Mouse (Mus musculus) hematopoietic stem cell, adult 5-6 weeks (primary cell): ENCODE results near the gene Slc35b1. TPM values are rescaled to one million over a fixed set of nuclear protein-coding genes. Genes with fewer than 3 reads are reported as not detected.

Experiments used
- ATAC-seq, 2 experiments: fragments of 125-278 bp in 1 of 2; replicated peaks in 1 of 2; 2 replicates each; pipeline ENCODE4 v1.8.0; 2016 to 2017; ENCODE audit warnings: inconsistent platforms in 2 of 2, mild to moderate bottlenecking in 2 of 2, moderate number of reproducible peaks in 2 of 2, low read depth in 1 of 2, moderate TSS enrichment in 1 of 2; ENCODE audit not compliant: low FRiP score in 2 of 2, poor library complexity in 2 of 2, severe bottlenecking in 2 of 2, insufficient read depth in 1 of 2, low TSS enrichment in 1 of 2
- total RNA-seq: library from RNA; stranded (forward); fragments of 172-1452, 232-1000 nt; gene quantifications from 2 replicates; pipeline ENCODE4 v1.2.3, GENCODE M21; 2017

The Slc35b1 gene
- total RNA-seq, 1 experiment from 2014 or later: 35.8 TPM

DNA sequence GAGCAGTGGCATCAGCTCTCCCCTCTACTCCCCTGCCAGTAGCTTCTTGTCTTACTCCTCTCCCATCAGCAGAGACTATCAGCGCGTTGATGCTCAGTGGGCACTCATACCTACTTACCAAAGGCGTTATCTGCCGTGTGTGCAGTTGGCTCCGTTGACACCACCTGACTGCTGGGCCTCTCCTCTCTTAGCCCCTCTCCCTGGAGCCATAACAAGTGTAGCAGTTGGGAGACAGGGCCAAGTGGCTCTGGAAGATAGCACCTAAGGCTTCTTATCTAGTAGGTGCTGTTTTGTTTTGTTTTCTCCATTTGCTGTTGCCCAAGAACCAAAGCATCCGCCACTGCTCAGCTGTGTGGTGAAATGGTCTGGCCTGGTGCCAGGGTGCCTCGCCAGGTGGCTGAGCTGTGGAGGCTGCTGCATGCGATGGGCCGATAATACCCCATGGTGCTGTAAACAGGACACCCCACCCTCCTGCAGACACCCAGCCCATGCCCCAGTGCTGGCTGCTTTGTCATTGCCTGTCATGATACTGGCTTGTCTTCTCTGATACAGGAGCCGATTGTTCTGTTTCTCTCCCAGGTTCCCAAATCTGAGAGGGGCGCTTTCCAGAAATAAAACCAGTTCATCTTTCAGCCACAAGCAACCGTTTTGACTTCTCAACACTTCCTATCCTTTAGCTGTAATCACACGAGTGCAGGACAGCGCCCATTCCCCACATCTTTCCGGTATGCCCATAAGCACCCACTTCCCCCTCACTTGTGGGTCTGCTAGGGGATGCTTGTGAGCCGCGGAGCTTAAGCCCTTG, 27.8 kb upstream of the Slc35b1 start:
- ATAC-seq: peak; percentile 81 to 82

DNA sequence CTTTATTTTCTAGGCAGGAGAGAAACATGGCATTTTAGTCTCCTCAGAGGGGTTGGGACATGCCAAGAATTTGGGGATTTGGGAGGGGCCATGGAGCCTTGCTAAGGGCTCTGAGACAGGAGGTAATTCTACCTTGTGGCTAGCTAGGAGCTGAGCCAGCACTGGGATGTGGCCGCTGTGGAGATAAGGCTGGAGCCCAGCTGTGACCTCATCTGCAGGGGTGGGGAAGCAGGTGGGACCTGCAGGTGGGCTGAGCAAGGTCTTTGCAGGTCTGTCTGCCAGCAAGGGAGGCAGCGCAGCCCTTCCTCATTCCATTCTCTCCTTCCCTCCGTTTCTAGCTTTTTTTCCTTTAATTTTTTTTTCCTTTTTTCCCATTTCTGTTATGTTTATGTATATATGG, 26.2 kb upstream of the Slc35b1 start:
- no peak for ATAC-seq

DNA sequence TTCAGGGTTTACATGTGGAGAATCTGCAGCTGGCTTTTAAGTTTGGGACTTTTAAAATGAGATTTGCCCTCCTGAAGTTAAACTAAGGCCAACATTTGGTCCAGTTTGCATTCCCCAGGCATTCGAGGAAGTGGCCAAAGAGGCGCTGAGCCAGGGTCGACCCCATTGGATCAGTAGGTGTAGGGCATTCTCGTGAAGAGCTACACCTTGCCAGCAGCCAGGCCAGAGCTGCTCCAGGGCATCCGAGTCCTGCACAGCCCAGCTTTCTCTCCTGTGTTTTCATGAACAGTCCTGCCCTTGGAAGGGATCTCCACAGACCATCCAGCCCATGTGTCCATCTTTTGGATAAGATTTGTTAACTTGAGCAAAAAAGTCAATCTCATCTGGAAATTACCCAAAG, 20.1 kb upstream of the Slc35b1 start:
- no peak for ATAC-seq

DNA sequence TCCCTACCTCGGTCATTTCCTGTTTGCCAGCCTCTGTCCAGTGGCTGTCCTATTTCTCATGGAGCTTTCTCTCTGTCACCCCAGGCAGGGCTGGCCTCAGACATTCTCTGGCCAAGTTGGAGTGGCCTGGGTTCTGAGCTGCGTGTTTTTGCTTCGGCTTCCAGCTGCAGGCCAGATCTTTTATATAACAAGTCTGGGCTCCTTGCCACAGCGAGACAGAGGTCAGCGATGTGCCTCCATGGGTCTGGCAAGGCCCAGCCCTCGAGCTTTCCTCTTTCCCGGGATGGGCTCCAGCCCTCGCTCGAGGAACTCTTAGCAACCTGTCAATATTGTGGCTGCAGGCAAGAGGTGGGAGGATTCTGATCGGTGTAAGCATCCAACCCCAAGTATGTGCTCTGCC, 18.9 kb upstream of the Slc35b1 start:
- no peak for ATAC-seq

DNA sequence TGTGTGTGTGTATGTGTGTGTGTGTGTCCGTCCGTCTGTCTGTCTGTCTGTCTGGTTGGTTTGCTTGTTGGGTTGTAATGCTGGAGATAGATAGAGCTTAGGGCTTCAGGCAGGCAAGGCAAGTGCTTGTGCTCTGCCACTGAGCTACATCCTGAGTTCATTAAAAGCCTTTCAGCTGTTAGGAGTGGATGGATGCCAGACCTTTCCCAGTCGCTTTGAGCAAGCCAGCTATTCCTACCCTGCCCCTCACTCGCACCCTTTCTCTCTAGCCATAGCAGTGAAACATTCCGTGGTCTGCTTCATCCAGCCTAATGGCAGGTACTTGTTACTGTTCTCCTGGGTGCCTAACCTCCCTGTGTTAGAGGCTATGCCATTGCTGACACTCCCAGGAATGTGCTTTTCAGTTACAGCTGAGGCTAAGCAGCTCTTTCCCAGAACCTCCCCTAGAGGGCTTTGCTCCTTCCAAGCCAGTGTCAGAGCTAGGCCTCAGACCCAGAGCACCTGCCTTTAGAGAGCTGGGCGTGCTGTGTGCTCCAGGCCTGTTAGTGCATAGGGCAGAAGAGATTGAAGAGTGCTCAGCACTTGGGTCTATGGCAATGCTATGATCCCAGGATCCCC, 18.1 kb upstream of the Slc35b1 start:
- no peak for ATAC-seq

DNA sequence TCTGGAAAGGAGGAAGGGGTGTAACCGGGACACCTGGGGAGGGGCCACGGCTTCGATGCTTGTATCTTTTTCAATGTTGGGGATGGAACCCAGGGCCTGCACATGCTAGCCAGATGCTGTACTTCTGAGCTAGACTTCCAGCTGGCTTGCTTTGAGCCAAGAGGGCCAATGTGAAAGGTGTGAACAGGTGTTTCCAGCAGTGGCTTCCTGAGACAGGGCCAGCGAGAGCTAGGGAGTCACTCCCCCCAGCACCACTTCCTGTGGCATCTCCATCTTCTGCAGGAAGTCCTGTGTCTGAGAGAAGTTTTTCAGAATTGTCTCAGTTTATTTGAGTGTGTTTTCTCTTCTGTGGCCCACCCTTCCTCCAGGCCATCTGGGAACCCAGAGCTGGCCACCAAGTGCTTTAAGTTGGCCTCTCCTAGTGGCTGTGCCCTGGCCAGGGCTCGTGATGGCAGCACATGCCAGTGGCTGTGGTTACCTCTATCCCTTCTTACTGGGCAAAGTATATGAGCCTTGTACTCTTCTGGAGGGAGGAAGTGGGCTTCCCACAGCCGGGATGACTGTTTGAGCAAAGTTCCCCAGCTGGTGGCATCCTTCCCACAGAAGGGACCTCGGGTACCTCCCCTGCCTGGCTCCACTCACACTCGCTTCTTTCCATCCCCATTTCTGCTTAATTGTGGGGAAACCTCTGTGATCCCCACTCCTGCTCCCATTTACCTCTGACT, 17.3 kb upstream of the Slc35b1 start:
- ATAC-seq: peak; percentile 29 to 37; a peak in 2 of 4 replicates

DNA sequence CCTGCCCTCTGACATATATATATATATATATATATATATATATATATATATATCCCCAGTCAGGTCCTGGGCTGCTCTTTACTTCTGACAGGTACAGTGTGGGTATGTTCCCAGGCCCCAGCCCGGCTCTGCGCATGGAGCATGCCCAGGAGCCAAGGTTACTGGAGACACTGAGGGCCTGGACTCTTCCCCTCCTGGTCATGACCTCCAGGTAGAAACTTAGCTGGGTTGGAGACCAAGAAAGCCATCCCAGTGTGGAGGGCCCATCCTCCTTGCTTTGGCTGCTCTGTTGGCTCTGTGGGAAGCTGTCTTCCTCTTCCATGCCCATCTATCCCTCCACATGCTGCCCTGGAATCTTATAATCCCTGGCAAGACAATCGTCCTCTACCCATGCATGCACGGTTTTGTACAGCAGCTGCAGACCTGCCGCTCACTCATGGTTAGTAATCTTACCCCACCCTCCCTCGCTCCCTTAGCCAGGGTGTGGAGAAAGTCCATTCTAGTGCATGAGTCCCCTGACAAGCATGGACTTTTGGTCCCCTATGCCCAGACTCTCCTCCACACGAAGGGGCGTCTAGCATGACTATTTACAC, 16.2 kb upstream of the Slc35b1 start:
- ATAC-seq: no peak

DNA sequence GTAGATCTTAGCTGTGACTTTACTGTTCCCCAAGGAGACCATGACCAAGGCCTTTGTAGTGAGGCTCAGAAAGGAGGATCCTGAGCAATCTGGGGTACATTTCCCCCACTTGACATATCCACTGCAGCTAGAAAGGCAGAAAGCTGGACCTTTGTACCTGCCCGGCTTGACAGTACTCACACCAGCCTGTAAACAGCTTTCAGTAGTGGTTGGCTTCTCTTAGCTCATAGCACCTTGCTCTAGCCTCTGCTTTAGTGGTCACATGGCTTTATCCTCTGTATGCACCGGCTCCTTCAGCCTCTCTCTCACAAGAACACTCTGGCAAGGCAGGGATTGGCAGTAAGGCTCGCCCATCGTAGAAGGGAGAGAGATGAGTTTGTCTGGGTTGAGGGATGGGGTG, 15.6 kb upstream of the Slc35b1 start:
- ATAC-seq: no peak

DNA sequence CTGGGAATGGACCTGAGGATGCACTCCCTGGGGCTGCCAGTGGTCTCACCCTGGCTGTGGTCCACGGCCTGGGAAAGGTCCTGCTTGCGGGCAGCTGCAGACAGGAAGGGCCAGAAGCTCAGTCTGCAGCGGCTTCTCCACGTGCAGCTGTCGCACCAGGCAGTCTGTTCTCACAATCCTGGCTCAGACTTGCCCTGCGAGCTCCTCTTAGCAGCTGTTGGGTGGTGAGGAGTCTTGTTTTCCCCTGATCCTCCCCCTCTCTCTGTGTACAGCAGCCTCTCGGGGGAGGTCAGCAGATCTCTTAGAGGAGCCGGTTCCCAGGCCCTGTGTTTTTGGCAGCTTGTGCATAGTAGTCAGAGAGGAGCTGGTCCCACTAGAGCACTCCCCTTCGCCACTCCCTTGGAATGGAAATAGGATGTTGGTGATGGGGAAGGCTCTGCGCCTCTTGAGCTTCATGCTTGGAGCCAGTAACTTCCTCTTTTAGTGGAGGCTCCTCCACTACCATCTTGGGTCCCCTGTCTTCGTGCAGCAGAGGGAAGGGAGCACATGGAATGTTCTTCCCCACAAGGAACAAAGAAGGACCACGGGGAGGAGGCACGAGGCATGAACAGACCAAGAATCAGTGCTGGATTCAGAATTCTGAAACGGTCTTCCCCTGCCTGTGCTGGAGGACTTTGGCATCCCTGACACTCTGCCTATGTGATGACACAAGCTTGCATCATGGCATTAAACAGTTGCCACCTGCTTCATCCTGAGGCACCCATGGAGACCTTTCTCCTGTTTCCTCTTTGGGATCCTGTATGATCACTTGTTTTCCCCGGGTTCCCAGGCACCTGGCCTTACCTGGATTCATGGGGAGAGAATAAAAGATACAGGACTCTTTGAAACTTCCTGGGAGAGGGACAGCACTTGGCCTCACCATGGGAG, 14.3 kb upstream of the Slc35b1 start:
- ATAC-seq: peak in 1 of 2 experiments; percentile 26; a peak in 1 of 4 replicates

DNA sequence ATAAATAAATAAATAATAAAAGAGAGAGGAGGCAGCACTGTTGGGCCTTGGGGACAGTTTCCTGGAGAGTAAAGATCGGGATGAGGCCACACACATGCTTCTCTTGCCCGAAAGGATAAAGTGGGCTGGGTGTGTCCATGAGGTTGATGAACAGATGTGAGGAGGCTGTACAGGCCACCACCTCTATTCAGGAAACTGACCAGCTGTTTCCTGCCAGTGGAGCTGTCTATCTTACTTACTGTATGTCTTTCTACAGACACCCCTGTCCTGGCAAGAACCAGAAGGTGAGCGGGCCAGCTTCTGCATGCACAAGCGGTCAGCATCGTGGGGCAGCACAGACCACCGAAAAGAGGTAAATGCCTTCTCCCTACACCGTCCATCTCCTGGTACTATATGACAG, 13.3 kb upstream of the Slc35b1 start:
- no peak for ATAC-seq

DNA sequence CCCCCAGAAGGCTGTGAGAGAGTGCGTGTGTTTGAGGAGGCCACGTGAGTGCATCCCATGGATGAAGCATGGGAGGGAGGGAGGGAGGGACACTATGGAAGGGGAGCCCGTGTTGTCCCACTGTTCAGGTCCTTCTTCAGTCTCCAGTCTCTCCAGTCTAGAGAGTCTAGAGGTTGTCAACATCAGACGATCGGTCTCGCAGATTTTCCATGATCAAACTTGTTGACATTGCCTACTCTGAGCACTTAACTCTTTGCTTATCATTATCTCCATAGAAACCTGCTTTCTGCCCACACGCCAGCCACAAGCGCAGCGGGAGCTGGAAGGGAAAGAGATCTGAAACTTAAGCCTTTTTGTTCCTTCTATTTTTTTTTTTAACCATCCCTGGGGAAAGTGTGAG, 5.6 kb upstream of the Slc35b1 start:
- no peak for ATAC-seq

DNA sequence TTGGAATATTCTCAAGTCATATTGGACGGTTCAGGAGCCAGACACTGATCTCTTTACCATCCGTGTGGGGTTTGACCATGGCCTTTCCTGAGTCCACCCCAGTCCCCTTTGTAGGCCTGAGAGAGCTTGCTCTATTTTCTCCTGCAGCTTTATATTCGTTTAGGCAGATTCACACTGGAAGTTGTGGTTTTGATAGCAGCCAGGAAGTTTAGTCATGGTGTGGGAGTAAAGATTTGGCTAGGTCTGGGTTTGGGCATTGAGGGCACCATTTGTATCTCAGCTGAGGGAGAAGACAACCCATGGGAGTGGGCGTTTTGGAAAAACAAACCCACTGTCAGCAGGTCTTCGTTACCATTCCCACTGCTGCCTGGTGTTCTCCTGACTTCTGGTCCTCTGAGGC, 4.9 kb upstream of the Slc35b1 start:
- ATAC-seq: no peak

DNA sequence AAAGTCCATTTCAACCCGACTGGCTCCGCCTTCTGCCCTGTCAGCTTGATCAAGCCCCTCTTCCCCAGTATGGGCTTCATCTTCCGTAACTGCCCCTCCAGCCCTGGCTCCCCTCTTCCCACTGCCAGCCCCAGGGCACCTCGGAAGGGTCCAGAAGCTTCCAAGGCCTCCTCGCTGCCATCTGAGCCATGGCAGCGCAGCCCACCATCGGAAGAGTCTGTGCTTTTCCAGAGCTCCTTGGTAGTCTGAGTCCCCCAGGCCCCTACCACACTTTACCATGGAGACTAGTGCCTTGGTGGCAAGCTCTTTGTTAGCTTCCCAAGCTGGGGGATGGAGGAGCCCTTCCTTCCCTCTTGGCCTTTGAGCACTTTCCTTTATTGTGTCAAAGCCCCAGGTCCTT, 3.8 kb upstream of the Slc35b1 start:
- ATAC-seq: no peak

DNA sequence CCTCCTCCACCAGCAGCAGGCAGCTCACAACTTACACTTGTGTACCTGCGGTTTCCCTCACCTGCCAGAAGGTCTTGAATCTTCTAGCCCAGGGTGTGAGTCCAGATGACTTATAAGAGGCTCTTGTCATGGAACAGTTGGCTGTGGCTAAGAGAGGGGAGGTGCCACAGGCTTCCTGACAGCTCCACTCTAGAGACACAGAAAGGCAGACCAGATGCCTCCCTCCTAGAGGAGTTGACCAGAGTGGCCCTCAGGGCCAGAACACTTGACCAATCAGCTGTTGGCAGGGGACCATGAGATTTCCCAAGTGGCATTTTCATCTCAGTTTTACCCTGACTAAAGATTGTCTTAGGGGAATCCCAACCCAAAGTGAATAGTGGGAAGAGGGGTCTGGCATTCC, 3.3 kb upstream of the Slc35b1 start:
- no peak for ATAC-seq

DNA sequence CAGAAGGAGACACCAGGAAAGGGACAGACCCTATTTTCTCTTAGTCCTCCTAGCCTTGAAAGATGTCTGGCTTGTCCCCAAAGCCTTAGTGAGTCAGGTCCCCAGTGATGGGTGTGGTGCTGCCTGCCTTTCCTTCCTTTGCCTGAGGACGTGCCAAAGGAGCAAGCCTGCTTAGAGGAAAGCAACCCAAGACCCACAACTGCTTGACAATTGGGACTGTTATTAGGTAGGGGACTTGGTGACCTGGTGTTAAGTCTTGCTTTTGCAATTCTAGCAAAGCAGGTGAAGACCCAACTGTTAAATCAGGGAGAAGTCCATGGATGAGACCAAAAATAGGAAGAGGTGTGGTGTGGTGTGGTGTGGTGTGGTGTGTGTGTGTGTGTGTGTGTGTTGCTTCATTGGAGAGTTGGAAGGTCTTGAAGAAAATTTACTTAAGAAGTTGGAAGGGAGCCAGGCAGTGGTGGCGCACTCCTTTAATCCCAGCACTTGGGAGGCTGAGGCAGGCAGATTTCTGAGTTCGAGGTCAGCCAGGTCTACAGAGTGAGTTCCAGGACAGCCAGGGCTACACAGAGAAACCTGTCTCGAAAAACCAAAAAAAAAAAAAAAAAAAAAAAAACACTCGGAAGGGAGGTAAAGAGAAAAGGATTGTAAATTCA, 1.0 kb upstream of the Slc35b1 start:
- no peak for ATAC-seq

DNA sequence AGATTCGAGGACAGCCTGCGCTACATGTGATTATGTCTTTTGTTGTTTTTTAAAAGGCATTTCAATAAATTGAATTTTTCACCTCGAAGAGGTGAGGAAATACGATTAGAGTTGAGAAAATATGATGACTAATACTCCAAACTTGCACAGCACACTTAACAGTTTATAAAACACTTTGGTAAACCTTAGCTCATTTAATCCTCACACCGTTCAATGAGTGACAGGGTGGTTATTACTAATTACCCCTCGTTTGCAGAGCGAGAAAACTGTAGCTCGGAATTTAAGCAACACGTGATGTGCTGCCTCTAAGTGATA, 531 bp upstream of the Slc35b1 start:
- no peak for ATAC-seq

DNA sequence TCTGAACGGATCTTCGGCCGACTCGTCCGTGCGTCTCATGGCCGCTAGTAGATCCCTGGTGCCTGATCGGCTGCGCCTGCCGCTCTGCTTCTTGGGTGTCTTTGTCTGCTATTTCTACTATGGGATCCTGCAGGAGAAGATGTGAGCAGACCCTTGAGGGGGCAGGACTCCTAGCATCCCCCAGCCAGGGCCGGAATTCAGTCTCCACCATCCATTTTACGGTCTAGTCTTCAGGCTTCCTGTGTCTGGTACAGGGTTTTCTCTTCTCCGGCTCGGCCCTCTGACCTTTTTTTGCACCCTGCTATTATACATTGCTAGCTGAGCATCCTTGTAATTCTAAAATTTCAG, 455 bp downstream of the Slc35b1 start:
- no peak for ATAC-seq
